Mouse (Mus musculus) kidney, postnatal 25 days (tissue): ENCODE measurements around the gene Cyp4a32.

Experiments used
- DNase-seq, 2 experiments: peaks; one replicate each; pipeline ENCODE4 v3.0.0; 2021; ENCODE audit warnings: mixed read lengths in 2 of 2

The Cyp4a32 gene

GRCm38 (mm10) chr4:115657104-115657866 lies 56.5 kb downstream of the Cyp4a32 start:
- peak; percentile 60 to 83 for DNase-seq

GRCm38 (mm10) chr4:115657867-115658249 lies 57.1 kb downstream of the Cyp4a32 start:
- no peak for DNase-seq

- DNase-seq, result peak in 1 of 2 experiments; percentile 20
These were observed 58.4 kb downstream of the Cyp4a32 start for GRCm38 (mm10) chr4:115659190-115659589.
